Mouse (Mus musculus) forebrain, embryonic 16.5 days (tissue): ENCODE measurements around the gene Itch. TPM values are rescaled to one million over a fixed set of nuclear protein-coding genes. Genes with fewer than 3 reads are reported as not detected.

Source experiments
- ATAC-seq: fragments of 200-750 bp; cut with Nextera tagmentation; 2 replicates; pipeline ENCODE4 v1.8.0; 2017; ENCODE audit warnings: mild to moderate bottlenecking, moderate library complexity
- H3K27ac ChIP-seq: fragments of 300-500 bp; sonication (generic); 2 replicates; pipeline ENCODE4 v1.5.1; 2014; ENCODE audit warnings: low read length, control low read depth
- H3K27me3 ChIP-seq: fragments of 300-500 bp; sonication (generic); replicated peaks from 2 replicates; pipeline ENCODE4 v1.6.1; 2014; ENCODE audit warnings: low read length; ENCODE audit not compliant: control insufficient read depth, insufficient read depth
- H3K36me3 ChIP-seq: fragments of 300-500 bp; sonication (generic); 2 replicates; pipeline ENCODE4 v1.6.1; 2014; ENCODE audit not compliant: control insufficient read depth, insufficient read depth
- H3K4me1 ChIP-seq: fragments of 300-500 bp; sonication (generic); replicated peaks from 2 replicates; pipeline ENCODE4 v1.6.1; 2014; ENCODE audit warnings: low read length; ENCODE audit not compliant: control insufficient read depth, insufficient read depth
- H3K4me2 ChIP-seq: fragments of 300-500 bp; sonication (generic); 2 replicates; pipeline ENCODE4 v1.6.1; 2014; ENCODE audit warnings: mild to moderate bottlenecking, low read length, control low read depth
- H3K4me3 ChIP-seq: fragments of 300-500 bp; sonication (generic); replicated peaks from 2 replicates; pipeline ENCODE4 v1.5.1; 2014; ENCODE audit warnings: mild to moderate bottlenecking, low read length, control low read depth
- H3K9ac ChIP-seq: fragments of 300-500 bp; sonication (generic); replicated peaks from 2 replicates; pipeline ENCODE4 v1.6.1; 2014; ENCODE audit warnings: low read depth, low read length, control low read depth
- H3K9me3 ChIP-seq: fragments of 300-500 bp; sonication (generic); 2 replicates; pipeline ENCODE4 v1.6.1; 2016; ENCODE audit warnings: low read length; ENCODE audit not compliant: control insufficient read depth
- WGBS: fragments of 180-500 bp; shearing (Covaris S2); extraction: QIAGEN DNeasy Blood & Tissue Kit; methylation state at CpG from one replicate; pipeline ENCODE4 v1.1.7; 2014; 5-methylcytosine and 5-hydroxymethylcytosine counted together
- polyA plus RNA-seq: library from polyadenylated mRNA; unstranded; fragments of >200 nt; fragmentation: Nextera tagmentation; extraction: Ambion mirVana; gene quantifications from 2 replicates; pipeline ENCODE4 v1.2.1, GENCODE M21; 2015

The Itch gene
- polyA plus RNA-seq, 1 experiment from 2014 or later, result 53.1 TPM

DNA sequence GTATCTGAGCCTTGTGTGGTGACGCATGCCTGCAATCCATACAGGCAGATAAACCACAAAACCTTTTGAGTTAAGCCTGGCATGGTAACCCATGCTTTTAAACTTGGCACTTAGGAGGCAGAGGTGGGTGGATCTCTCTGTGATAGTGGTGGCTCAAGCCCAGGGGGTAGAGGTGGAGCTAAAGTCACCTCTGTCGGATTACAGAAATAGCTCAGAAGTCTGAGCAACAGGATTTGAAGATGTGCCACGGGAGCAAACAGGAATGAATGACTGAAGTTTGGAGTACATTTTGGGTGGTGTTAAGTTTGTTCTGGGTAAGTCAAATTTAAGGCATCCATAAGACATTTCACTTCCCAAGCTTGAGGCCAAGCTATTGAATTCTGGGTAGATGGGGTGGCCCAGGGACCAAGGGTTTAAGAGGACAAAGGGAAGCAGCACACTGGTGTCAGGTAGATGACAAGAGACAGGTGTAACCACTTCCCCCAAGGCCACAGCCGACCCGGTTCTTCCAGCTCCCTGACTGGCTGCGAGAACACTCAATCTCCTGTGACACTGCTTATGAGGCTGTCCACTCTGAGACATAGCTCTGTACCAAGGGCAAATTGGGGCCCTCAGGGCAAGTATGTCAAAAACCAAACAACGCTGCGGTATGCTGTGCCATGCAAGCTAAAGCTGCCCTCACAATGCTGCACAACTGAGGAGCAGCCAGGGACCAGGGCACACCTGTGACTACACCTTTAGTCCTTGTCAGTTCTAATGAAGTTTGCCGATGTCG lies 139.3 kb downstream of the Itch start:
- WGBS, result 85% methylated on average over 10 of the region's 10 CpGs
- no peak for ATAC-seq
- peaks cover 8% of the 10 kb centered on the region for H3K4me1 ChIP-seq

DNA sequence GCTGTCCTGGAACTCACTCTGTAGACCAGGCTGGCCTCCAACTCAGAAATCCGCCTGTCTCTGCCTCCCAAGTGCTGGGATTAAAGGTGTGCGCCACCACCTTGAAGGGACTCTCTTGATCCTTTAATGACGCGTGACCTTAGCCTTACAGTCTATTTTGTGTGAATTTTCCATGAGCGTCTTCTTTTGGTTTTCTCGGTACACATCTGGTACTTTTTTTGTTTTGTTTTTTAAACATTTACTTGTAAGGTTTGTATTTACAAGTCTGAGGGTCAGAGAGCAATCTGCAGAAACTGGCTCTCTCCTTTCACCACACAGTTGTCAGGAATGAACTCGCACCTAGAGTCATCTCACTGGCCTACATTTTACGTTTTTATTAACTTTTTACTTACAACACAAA lies 140.3 kb downstream of the Itch start:
- 88% methylated on average over 8 of the region's 8 CpGs for WGBS
- peaks cover 9% of the 10 kb centered on the region for H3K4me1 ChIP-seq
- no peaks in the 10 kb centered on the region for H3K27me3 ChIP-seq
- no peak overlapping the region for H3K9ac ChIP-seq
- ATAC-seq, result no peak
- H3K4me2 ChIP-seq, result no peak overlapping the region
- H3K9me3 ChIP-seq, result no peaks in the 10 kb centered on the region
- H3K36me3 ChIP-seq, result no peaks in the 10 kb centered on the region
- no peak overlapping the region for H3K27ac ChIP-seq
- no peak overlapping the region for H3K4me3 ChIP-seq

More for the DNA sequence above, 139.3 kb downstream of the Itch start:
- Histone ChIP-seq H3K4me2 (no peak overlapping the region), H3K9ac (no peak overlapping the region), H3K9me3 (no peaks in the 10 kb centered on the region), H3K27me3 (no peaks in the 10 kb centered on the region), H3K36me3 (no peaks in the 10 kb centered on the region), H3K27ac (no peak overlapping the region), H3K4me3 (no peak overlapping the region)

DNA sequence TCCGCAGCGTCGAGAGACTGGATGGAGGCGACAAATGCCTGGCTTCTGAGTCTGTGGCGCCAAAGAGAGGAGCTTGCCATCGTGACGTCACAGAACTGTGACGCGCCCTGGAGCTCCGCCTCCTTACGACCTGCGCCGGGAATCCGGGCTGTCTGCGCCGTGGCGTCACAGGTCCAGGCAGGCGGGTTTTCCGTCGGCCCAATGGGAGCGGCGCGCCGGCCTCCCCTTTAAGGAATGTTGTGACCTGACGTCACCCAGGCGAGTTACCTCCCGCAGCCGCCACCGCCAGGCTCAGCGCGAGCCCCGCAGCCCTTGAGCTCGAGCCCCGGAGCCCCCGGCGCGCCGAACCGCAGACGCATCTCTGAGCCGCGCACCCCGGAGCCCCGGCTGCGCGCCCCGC lies 142.9 kb downstream of the Itch start, which contains the start of gene Map1lc3a:
Gene Map1lc3a, plus strand, starts transcription at position 103 of the 400 bp plus-strand sequence.
- no peaks in the 10 kb centered on the region for H3K36me3 ChIP-seq
- H3K4me2 ChIP-seq, result peak within 1 kb of the TSS; percentile 77
- H3K4me1 ChIP-seq, result peaks cover 9% of the 10 kb centered on the region
- H3K9me3 ChIP-seq, result no peaks in the 10 kb centered on the region
- peak within 1 kb of the TSS; percentile 93 for H3K9ac ChIP-seq
- peak within 1 kb of the TSS; percentile 79 for H3K27ac ChIP-seq
- 1% methylated on average over 47 of the region's 47 CpGs for WGBS
- H3K27me3 ChIP-seq, result no peaks in the 10 kb centered on the region
- ATAC-seq, result peak; percentile 96
- peak within 1 kb of the TSS; percentile 83 for H3K4me3 ChIP-seq

Other genes starting within 250 kb of the Itch start
- gene Eif2s2, start 240.6 kb upstream of the Itch start, polyA plus RNA-seq, result 66.2 and 66.8 TPM in 2 replicates
- gene Gm14226, start 115.2 kb upstream of the Itch start, polyA plus RNA-seq, result 0.07 and 0.10 TPM in 2 replicates
- gene Ahcy, start 59.0 kb upstream of the Itch start, polyA plus RNA-seq, result 45.1 and 47.6 TPM in 2 replicates
- gene Dynlrb1, start 103.0 kb downstream of the Itch start, polyA plus RNA-seq, result 621 and 677 TPM in 2 replicates
- 343 and 425 TPM in 2 replicates for gene Map1lc3a, start 142.8 kb downstream of the Itch start, polyA plus RNA-seq
- 53.4 and 60.4 TPM in 2 replicates for gene Pigu, start 223.9 kb downstream of the Itch start, polyA plus RNA-seq
- 82.1 and 83.2 TPM in 2 replicates for gene Trp53inp2, start 247.6 kb downstream of the Itch start, polyA plus RNA-seq